Mouse (Mus musculus) mammary gland, adult 2 months (tissue): ENCODE measurements around the gene Cntn3. TPM values are rescaled to one million over a fixed set of nuclear protein-coding genes. Genes with fewer than 3 reads are reported as not detected.

ENCODE experiments used
- polyA plus RNA-seq: library from polyadenylated mRNA; depleted of rRNA; stranded (reverse); fragments of >200 nt; gene quantifications from 2 replicates; pipeline ENCODE4 v1.2.3, GENCODE M21; 2012; ENCODE audit warnings: low replicate concordance; rRNA removed

Cntn3 gene
- not detected in 2 replicates for polyA plus RNA-seq

DNA sequence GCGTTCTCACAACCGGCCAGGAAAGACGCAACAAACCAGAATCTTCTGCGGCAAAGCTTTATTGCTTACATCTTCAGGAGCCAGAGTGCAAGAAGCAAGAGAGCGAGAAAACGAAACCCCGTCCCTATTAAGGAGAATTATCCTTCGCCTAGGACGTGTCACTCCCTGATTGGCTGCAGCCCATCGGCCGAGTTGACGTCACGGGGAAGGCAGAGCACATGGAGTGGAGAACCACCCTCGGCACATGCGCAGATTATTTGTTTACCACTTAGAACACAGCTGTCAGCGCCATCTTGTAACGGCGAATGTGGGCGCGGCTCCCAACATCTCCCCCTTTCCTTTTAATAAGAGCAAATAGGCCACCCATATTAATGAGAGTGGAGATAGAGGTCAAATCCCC is at the start of gene Cntn3:
Gene Cntn3, minus strand, starts transcription at position 101 of the 400 bp plus-strand sequence.

